Mouse (Mus musculus): ENCODE results near the gene Morc3.
A peak's percentile ranks its signal among the peaks of the same experiment; 100 is the strongest.
"Not testable (repeated sequence)": the region's sequence is repeated elsewhere in the genome, so short reads cannot be mapped to it uniquely, and the experiment has no call there.

Morc3 gene

DNA sequence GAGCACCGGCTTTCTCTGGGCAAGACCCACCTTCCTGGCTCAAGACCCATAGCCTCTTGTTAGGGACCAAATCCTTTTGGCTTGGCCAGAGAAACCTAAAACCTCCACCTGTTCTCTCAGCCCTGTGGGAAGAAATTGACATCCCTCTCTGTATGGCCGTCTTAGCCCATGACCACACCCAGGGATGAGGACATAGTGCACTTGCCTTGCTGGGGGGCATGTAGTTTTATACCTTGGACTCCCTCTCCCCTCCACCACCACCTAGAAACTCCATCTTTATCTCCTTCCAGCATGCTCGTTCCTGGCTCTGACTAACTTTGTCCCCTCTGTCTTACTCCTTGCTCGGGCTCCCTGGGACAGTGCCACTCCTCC is 12.6 kb upstream of the Morc3 start:
- no peak for DNase-seq

DNA sequence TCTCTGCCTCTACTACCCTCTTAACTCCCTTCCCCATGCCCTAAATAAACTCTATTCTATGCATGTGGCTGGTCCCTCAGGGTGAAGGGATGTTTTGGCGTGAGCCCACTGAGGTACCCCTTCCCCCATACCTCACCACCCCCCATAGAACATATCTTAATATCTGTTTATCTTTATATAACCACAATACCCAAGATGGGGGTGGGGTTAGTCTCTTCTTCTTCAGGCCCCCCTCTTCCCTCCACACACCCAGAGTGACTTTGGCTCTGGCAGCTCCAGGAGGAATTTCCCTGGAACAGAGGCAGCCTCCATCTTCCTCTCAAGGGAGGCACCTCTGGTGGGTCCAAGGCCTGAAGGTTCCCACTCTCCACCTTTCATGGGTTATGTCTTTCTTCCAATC is 11.9 kb upstream of the Morc3 start:
- no peak for DNase-seq

DNA sequence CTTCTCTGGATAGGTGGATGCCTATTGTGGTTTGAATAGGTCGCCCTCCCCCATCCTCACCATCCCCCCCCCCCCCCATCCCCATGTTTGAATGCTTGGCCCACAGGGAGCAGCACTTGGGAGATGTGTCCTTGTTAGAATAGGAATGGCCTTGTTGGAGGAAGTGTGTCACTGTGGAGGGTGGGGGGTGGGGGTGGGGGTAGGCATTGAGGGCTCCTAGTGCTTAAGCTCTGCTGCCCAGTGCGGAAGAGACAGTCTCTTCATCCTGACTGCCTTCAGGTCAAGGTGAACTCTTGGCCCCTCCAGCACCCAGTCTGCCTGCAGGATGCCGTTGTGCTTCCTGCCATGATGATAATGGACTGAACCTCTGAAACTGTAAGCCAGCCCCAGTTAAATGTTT is 10.2 kb upstream of the Morc3 start:
- DNase-seq: no peak

DNA sequence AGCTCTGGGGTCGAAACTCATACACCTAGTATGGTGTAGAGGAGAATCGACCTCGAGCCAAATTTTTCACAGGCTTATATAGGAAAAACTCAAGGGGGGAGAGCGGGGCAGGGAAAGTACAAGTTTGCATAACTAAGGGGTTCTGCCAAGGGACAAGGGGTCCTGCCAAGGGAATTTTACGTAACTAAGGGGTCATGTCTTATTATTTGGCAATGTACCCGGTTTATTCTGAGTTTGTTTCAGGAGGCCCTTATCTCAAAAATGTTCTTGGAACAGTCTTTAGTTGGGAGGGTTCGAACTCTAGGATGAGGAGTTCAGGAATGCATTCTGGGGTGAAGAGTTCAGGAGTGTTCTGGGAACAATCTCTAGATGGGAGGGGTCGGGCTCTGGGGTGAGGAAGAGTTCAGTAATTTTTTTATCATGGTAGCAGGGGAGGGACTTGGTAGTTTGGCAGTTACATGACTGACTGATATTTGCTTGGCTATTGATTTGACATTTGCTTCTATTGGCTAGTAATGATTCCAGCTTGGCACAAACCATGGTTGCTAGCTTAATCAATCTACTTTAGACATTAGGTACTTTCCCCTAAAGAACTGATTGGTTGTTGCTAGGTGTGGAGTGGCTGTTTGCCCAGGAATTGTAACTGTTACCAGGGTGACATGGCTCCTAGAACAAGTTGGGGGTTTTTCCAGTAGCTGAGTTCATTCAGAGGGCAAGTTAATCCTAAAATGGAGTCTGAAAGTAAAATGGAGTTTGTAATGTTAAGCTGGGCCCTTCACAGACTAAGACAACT is 9.3 kb upstream of the Morc3 start:
- not testable (repeated sequence) for DNase-seq

DNA sequence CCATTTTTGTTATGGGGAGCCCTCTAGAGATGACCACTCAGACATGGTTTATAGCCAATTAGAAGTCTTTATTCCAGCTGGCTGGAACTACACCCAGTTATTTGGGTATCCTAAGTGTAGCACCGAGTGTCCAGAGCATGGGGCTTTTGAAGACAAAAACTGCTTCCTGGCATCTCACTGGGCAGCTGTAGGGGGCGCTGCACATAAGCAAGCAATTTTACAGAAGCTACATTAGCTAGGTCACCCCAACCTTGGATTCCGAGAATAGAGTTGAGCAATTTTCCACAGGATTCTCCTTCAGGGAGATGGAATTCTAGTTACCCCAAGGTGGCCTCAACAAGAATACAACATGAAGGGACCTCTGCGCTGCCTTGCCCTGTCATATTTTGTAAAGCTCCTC is 7.1 kb upstream of the Morc3 start:
- peak; percentile 26 for DNase-seq

DNA sequence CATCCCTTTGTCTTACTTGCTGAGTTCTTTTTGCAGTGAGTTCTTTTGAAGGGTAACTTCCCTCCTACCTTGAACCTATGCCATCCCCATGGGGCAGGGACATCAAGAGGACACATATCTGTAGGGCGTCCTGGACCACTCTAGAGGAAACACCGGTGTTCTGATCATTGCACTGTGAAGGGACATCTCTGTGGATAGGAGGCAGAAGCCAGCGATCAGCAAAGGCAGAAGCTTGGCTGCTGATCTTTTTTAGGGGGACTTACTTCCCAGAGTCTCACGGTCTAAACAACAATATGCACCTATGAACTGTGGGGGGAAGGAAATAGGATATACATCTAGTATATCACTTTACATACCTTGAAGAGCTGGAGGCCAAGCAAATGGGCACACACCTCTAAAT is 6.5 kb upstream of the Morc3 start:
- no peak for DNase-seq

DNA sequence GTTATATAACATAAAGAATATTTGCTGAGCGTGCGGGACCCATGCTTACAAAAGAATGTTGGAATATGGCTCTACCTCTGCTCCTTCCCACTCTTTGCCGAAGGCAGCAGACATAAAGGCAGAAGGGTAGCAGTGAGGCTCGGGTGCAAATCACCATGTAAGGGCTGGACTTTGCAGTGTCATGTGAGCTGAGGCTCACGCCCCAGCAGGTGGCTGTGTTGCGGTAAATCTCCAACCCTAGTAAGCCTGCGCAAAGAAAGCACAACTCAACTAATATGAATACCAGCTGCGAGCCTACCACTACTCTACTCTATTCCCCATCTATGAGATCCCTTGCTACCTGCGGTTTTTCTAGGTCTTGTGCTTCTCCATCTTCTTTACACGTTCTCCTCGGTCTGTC is 5.9 kb upstream of the Morc3 start:
- DNase-seq: no peak

DNA sequence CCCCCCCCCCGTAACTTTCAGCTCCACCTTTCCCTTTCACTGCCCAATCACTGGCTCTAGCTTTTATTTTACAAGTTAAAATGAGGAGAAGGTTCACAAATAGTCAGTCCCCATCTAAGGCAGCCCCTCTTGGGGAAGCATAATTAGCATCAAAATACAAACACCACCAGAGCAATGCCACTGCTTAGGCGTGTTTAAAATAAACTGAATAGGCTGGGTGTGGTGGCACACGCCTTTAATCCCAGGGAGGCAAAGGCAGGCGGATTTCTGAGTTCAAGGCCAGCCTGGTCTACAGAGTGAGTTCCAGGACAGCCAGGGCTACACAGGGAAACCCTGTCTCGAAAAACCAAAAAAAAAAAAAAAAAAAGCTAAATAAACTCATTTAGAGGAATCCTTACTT is 5.4 kb upstream of the Morc3 start:
- DNase-seq: not testable (repeated sequence)

DNA sequence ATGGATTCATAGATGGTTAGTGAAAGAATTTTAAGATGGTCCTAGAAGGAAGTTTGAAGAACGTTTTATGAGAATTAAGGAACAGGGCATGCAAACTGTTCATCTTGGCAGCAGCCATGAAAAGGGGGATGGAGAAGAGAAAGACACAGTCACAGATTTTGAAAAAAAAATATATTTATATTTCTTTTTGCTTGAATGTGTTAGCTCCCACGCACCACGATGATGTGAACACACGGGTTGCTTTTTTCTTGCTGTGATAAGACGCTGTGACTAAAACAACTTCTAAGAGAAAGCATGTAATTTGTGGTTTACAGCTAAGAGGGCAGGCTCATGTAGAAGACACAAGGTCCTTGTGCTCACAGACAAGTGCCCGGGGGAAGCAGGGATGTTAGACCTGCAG is 5.0 kb upstream of the Morc3 start:
- DNase-seq: no peak

DNA sequence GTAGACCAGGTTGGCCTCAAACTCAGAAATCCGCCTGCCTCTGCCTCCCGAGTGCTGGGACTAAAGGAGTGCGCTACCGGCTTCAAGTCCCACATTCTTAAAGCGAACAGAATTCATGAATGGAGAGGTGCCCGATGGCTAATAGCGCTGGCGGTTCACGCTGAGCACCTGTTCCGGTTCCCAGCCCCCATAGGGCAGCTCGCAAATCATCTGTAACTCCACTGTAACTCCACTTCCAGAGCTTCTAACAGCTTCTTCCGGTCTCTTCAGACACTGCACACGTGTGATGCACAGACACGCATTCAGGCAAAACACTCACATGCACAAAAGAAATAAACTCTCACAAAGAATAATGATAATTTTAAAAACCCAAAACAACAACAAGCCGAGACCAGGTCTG is 2.4 kb upstream of the Morc3 start:
- DNase-seq: no peak

DNA sequence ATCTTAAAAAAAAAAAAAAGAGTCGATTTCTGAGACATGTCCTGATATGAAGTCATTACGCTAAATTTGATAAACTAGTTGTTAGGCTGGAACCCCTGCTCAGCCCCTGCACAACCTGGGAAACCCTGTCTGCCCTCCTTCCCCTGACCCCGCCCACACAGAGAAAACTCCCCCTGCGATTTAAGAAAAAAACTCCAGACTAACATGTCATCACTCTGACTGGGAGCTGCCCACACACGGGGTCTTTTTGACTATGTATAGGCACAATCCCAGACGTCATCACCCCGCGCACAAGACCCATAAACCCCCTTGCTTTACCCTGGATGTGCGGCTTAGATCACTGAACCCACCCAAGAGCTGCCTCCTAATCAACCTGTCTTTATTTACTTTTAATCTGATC is 1.9 kb upstream of the Morc3 start:
- DNase-seq: no peak

DNA sequence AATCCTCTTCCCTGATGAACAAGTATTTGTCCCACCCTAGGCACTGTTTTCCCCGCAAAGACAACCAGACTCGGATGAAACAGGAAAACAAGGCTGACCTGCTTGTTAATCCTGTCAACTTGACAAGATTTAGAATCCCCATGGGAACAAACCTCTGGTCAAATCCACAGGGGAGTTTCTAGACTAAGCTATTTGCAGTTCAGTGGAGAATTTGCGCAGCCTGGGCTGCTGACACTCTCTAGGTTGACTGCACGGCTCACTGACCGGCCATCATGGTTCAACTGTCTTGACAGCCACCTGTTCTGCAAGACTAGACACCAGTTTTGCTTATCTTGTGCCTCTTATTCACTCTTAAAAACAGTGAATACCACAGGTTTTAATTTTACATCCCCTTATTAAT is 1.0 kb upstream of the Morc3 start:
- DNase-seq: no peak

DNA sequence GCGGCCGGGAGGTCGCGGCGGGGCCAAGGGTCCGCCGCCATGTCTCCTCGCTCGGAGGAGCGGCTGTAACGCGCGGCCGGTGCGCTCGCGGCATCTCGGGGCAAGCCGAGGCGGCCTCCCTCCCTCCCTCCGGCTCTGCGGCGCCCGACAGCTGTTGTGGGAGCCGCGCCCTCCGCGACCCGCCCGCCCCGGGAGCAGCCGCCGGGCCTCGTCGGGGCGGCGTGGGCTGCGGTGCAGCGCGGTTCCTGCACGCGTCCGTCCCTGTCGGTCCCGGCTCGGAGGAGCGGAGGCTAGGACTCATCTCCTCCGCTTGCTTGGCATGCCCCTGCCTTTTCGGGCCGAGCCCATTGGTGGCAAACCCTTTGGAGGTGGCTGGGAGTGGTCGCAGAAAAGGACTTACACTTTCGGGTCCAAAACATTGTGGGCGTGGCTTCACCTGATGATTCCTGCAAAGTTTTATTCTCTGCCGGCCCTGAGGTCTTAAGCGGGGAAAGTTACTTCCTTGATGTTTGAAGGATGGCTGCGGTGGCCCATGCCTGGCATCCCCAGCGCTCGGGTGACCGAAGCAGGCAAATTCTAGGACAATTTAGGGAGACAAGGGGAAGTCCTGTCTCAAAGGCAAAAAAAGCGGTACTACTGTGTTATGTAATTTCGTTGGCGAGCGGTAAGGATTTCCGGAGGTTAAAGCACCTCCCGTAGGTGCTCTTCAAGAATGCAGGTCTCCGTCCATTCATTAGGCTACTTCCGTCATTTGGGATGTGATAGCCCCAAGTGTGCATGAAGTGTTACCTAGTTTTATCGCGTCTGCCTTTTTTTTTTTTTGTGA is 743 bp downstream of the Morc3 start:
- peak; percentile 69 for DNase-seq

DNA sequence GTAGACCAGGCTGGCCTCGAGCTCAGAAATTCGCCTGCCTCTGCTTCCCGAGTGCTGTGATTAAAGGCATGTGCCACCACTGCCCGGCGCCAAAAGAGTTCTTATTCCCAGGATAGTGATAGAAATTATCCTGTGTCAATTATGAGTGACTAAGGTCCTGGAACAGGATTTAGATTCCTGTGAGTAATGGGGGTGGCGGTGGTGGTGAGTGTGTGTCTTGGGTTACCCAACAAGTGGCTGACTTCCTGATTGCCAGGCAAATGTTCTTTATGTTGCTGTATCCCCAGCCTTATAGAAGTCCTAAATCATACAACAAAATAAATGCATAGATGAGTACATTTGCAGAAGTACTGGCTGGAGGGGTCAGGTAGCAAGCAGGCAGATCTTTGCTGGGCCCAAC is 1.6 kb downstream of the Morc3 start:
- DNase-seq: peak; percentile 38

DNA sequence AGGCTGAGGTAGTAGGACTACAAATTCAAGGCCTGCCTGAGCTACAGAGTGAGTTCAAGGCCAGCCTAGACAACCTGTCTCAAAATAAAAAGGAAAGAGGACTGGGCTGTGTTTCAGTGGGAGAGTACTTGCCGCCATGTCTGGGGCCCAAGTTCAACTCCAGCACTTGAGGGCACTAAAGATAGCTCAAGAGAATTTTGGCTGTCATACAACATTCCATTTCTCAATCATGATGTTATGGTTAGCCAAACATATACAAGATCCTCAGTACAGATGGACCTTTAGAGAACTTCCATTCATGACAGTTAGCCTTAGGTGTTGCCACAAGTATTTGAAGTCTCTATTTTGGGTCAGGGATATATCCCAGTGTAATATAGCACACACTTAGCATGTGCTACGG is 2.2 kb downstream of the Morc3 start:
- no peak for DNase-seq

DNA sequence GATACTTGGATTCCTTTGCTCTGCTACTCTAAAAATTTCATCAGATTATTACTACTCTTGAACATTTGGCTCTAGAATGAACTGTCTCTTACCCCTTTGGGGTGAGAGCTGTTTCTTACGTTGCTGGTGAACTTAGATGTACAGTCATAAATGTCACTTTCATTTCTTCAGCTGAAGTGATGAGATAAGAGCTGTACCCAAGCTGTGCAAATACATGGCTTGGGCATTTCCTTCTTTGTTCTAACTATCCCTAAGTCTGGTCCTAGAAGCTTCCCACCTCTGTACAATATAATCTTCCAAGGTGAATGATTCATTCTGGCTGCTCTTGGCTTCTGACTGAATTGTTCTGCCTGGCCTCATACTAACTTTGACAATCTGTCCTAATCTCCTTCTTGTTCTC is 7.1 kb downstream of the Morc3 start:
- DNase-seq: no peak

DNA sequence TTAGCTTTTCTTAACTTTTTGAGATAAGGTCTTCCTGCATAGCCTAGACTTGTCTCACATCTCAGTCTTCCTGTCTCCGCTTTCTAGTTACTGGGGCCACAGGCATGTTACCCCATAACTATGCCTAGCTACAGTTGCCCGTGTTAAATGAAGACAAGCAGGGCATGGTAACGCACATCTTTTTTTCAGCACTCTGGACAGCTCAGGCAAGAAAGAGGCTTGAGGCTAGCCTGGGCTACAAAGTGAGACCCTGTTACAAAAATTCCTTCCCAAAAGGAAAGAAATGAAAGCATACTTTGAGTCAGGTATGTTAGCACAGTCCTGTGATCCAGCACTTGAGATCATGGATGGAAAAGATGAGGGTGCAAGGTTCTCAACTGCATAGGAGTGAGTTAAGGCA is 18.6 kb downstream of the Morc3 start:
- DNase-seq: peak; percentile 24

DNA sequence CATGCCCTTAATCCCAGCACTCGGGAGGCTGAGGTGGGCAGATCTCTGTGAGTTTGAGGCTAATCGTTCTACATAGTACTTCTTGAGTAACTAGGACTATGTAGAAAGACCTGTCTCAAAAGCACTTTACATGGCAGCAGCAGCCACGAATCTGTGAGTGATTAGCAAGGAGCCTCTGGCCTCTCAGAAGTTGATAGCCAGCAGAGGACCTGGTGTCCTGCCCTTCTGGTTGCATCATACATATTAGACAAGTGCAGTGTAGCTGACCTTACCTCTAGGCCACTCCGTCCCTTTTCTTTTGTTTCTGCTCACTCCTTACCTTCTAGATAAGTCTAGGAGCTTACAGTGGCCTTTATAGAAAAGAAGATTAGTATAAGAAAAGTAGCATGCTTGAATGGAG is 28.0 kb downstream of the Morc3 start:
- DNase-seq: peak; percentile 30

DNA sequence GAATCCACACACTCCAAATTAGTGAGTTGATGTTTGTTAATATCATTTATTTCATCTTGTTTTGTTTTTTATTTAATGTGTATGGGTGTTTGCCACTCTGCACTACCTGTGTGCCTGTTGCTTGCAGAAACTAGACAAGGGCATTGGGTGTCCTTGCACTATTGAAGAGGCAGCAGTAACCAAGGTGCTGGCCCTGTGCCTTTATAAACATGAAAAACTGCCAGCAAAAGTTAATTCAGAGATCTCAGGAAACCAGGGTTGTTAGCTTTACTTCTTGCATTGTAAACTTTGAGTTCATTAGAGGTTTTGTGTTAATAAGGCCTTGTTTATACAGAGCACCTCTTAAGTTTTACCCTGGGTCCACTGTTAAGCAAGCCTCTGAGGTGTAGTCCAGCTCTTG is 28.8 kb downstream of the Morc3 start:
- peak; percentile 82 for DNase-seq

DNA sequence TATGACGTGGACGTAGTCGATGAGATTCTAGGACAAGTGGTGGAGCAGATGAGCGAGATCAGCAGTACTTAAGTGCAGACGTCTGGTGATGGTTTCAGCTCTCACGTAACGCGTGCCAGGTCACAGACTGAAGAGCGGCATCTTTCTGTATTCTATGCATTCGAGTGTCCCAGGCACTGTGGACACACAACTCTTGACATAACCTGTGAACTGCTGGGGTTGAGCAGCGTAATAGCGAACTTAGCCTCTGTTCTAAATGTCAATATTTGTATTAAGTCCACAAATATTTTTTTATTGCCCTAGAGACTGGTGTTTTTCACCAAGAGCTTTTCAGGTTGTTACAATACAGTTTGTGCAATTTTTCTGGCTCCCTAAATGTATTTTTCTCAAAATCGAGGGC is 42.9 kb downstream of the Morc3 start:
- peak; percentile 12 for DNase-seq

DNA sequence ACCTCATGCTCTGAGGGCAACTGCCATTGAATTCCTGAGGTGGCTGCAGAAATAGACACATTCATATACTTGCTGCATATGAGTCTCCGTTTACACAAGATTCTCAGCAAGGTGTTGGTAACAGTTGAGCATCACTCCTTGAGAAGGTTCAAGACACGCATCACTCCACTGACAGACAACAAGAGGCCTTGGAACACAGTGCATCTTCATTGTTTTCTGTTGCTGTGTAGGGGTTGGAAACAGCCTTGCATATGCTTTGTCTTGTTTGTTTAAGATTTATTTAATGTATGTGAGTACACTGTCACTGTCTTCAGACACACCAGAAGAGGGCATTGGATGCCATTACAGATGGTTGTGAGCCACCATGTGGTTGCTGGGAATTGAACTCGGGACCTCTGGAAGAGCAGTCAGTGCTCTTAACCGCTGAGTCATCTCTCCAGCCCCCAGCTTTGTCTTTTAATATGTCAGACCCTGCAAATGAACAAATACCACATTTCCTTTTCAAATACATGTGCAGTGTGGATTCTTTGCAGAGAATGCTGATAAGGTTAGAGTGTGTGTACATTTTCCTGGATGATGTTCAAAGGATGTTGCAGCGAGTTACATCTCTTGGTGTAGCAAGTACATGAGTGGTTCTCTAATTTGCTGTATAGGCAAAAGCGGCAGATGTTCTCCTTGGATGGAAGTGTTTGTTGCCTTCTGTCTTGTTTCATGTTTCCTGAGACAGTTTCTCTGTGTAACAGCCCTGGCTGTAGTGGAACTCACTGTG is 45.9 kb downstream of the Morc3 start:
- no peak for DNase-seq

DNA sequence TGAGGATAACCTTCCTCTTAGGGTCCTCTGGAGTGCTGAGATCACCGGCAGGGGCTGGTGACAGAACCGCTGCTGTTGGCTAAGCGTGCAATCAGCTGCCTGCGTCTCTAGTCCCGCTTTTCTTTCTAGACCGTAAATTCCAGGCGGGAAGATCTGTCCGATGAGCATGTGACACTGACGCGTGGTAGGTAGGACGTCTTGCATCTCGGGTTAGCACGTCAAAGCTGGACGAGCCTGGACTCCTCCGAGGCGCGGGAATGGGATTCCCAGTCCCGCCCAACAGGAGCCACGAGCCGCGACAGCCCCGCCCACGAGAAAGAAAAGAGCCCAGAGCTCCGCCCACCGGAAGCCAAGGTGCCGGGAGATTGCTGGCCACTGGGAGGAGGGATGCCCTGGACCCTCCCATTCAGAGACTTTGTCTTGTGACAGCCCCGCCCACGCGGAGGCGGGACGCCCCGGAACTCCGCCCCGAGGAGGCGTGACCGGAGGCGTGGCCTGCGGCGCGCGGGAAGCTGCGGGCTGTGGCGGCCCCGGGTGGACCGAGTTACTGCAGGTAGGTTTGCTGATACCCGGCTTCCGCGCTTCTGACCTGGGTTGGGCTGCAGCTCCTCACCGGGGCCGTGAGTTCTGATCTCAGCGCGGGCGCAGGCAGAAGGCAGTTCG is 51.6 kb downstream of the Morc3 start, which contains the start of gene Chaf1b:
Gene Chaf1b, plus strand, starts transcription at position 479 of the 663 bp plus-strand sequence.
- DNase-seq: peak; percentile 98
